ENCODE assay signal across 8 mouse cellular contexts in genomic region chr13:9764646-9765536, GRCm38 (mm10). TPM values are rescaled to one million over a fixed set of nuclear protein-coding genes. Genes with fewer than 3 reads are reported as not detected.
DNase-seq lines count a peak whose midpoint lies in the region; ATAC-seq and TF ChIP-seq lines count a peak whose summit lies in the region.

Zmynd11 (minus strand) TSS chr13:9765330.

- peak within 1 kb of the TSS; percentile 69 for H3K4me2 ChIP-seq in heart, embryonic 12.5 days
- H3K4me2 ChIP-seq in kidney, embryonic 16.5 days (replicated peaks; ENCODE audit: low read depth, low read length): peak within 1 kb of the TSS; percentile 86
- H3K4me2 ChIP-seq in liver, embryonic 13.5 days: peak within 1 kb of the TSS; percentile 91

- peak within 1 kb of the TSS; percentile 69 for H3K4me3 ChIP-seq in C2C12 (ENCODE audit: insufficient read depth, poor library complexity, severe bottlenecking)
- peak within 1 kb of the TSS; percentile 60 for H3K4me3 ChIP-seq in embryonic fibroblast, embryonic 13.5 days (ENCODE audit: insufficient read depth, low read length)
- peak within 1 kb of the TSS; percentile 93 for H3K4me3 ChIP-seq in heart, embryonic 12.5 days
- H3K4me3 ChIP-seq in kidney, embryonic 16.5 days (ENCODE audit: low read length): peak within 1 kb of the TSS; percentile 96
- H3K4me3 ChIP-seq in liver, embryonic 13.5 days (replicated peaks): peak within 1 kb of the TSS; percentile 89

- H3K27me3 ChIP-seq in C2C12 (ENCODE audit: control insufficient read depth, insufficient read depth, insufficient read length): no peaks in the 10 kb centered on the region
- no peaks in the 10 kb centered on the region for H3K27me3 ChIP-seq in heart, embryonic 12.5 days (replicated peaks)
- no peaks in the 10 kb centered on the region for H3K27me3 ChIP-seq in kidney, embryonic 16.5 days (ENCODE audit: insufficient read depth, low read length)
- H3K27me3 ChIP-seq in liver, embryonic 13.5 days: peaks cover 20% of the 10 kb centered on the region; the same call in 1 of the 2 replicates
- H3K27me3 ChIP-seq in splenic B cell, adult 2 months (ENCODE audit: control insufficient read depth, insufficient read depth, low read length, poor library complexity, severe bottlenecking): no peaks in the 10 kb centered on the region

- H3K4me1 ChIP-seq in embryonic fibroblast, embryonic 13.5 days (ENCODE audit: control insufficient read depth, insufficient read depth, low read length): peaks cover 3% of the 10 kb centered on the region
- peaks cover 37% of the 10 kb centered on the region for H3K4me1 ChIP-seq in heart, embryonic 12.5 days (replicated peaks)
- peaks cover 39% of the 10 kb centered on the region for H3K4me1 ChIP-seq in kidney, embryonic 16.5 days (ENCODE audit: insufficient read depth, low read length)
- H3K4me1 ChIP-seq in liver, embryonic 13.5 days (replicated peaks): peaks cover 40% of the 10 kb centered on the region

- peaks cover 36% of the 10 kb centered on the region for H3K79me3 ChIP-seq in C2C12 (ENCODE audit: low read depth)

- DNase-seq in adrenal gland, postnatal 4 days (ENCODE audit: low spot score in 2 of 2): peak; percentile 13 to 20
- peak; percentile 21 for DNase-seq in liver, embryonic 13.5 days
- peak; percentile 69 for DNase-seq in naive thymus-derived CD4-positive, alpha-beta T cell, adult 2 months (ENCODE audit: low read depth)
- DNase-seq in splenic B cell, adult 2 months (ENCODE audit: low read depth, low spot score): peak; percentile 66

- WGBS in heart, embryonic 12.5 days: under 1% methylated on average over 97 of the region's 98 CpGs
- under 1% methylated on average over 88 of the region's 98 CpGs for WGBS in kidney, embryonic 16.5 days
- under 1% methylated on average over 83 of the region's 98 CpGs for WGBS in liver, embryonic 13.5 days (ENCODE audit: insufficient replicate concordance)

- peak; percentile 40 for TF ChIP-seq POLR2A in embryonic fibroblast, embryonic 13.5 days (IDR thresholded peaks at IDR 0.05; ENCODE audit: low read depth, low read length)

- peak within 1 kb of the TSS; percentile 99 for H3K9ac ChIP-seq in heart, embryonic 12.5 days
- peak within 1 kb of the TSS; percentile 100 for H3K9ac ChIP-seq in kidney, embryonic 16.5 days (replicated peaks; ENCODE audit: low read length)
- peak within 1 kb of the TSS; percentile 96 for H3K9ac ChIP-seq in liver, embryonic 13.5 days

- H3K9me3 ChIP-seq in heart, embryonic 12.5 days (replicated peaks): no peaks in the 10 kb centered on the region
- H3K9me3 ChIP-seq in kidney, embryonic 16.5 days (ENCODE audit: low read length): no peaks in the 10 kb centered on the region
- no peaks in the 10 kb centered on the region for H3K9me3 ChIP-seq in liver, embryonic 13.5 days (replicated peaks)

- TF ChIP-seq CTCF in C2C12 (IDR thresholded peaks at IDR 0.05; ENCODE audit: control insufficient read depth, insufficient read depth, insufficient read length): peak; percentile 26
- no peak for TF ChIP-seq CTCF in embryonic fibroblast, embryonic 13.5 days (IDR thresholded peaks at IDR 0.05; ENCODE audit: borderline replicate concordance, insufficient read depth, low read length)

- H3ac ChIP-seq in C2C12 (ENCODE audit: control insufficient read depth, insufficient read length, low read depth): peak within 1 kb of the TSS; percentile 66

- peak within 1 kb of the TSS; percentile 79 for H3K27ac ChIP-seq in embryonic fibroblast, embryonic 13.5 days (ENCODE audit: insufficient read depth, low read length)
- peak within 1 kb of the TSS; percentile 96 for H3K27ac ChIP-seq in heart, embryonic 12.5 days (ENCODE audit: poor library complexity, severe bottlenecking)
- H3K27ac ChIP-seq in kidney, embryonic 16.5 days (ENCODE audit: low read length): peak within 1 kb of the TSS; percentile 99
- peak within 1 kb of the TSS; percentile 87 for H3K27ac ChIP-seq in liver, embryonic 13.5 days

- H3K79me2 ChIP-seq in C2C12 (ENCODE audit: control insufficient read depth, insufficient read depth): peaks cover 42% of the 10 kb centered on the region

- peak; percentile 82 for ATAC-seq in heart, embryonic 12.5 days (ENCODE audit: insufficient number of reproducible peaks, low FRiP score)
- ATAC-seq in kidney, embryonic 16.5 days (ENCODE audit: low FRiP score, low TSS enrichment): peak; percentile 81
- peak; percentile 59 for ATAC-seq in liver, embryonic 13.5 days (ENCODE audit: low read depth)

- no peaks in the 10 kb centered on the region for H3K36me3 ChIP-seq in C2C12 (ENCODE audit: control insufficient read depth, insufficient read depth)
- H3K36me3 ChIP-seq in heart, embryonic 12.5 days: no peaks in the 10 kb centered on the region
- H3K36me3 ChIP-seq in kidney, embryonic 16.5 days (ENCODE audit: insufficient read depth, low read length): no peaks in the 10 kb centered on the region
- H3K36me3 ChIP-seq in liver, embryonic 13.5 days: no peaks in the 10 kb centered on the region
- H3K36me3 ChIP-seq in splenic B cell, adult 2 months (ENCODE audit: control insufficient read depth, insufficient read depth, low read length, poor library complexity, severe bottlenecking): no peaks in the 10 kb centered on the region

TF ChIP-seq in C2C12, 6 proteins besides CTCF, POLR2A, EP300 and RAD21:
- peak; percentile 29 for TF ChIP-seq MAX (IDR thresholded peaks at IDR 0.05)
- TF ChIP-seq CEBPB (IDR thresholded peaks at IDR 0.05; ENCODE audit: low read depth): no peak

RNA-seq across cellular contexts. Expression of gene Zmynd11, which starts in this region (rescaled TPM):
- polyA plus RNA-seq in C2C12 (2012; fragmentation: generic; extraction: Trizol): 33.2 TPM
- 100 to 1,000 TPM; 162 to 172 TPM for total RNA-seq in adrenal gland, postnatal 4 days (2021)
- polyA plus RNA-seq in embryonic fibroblast, embryonic 13.5 days (2011; ENCODE audit: insufficient read length, low read depth, missing spikeins): 101 and 135 TPM in 2 replicates
- 122 and 132 TPM in 2 replicates for polyA plus RNA-seq in heart, embryonic 12.5 days (2016; fragmentation: Nextera tagmentation; extraction: Ambion mirVana)
- polyA plus RNA-seq in kidney, embryonic 16.5 days (2015; fragmentation: Nextera tagmentation; extraction: Ambion mirVana): 95.0 and 101 TPM in 2 replicates
- 25.9 and 33.0 TPM in 2 replicates for polyA plus RNA-seq in liver, embryonic 13.5 days (2015; fragmentation: Nextera tagmentation; extraction: Ambion mirVana)

Comparison
In these comparisons a context has a peak if more than half of its experiments do, and no peak if none do; other contexts are left out.
1. Peak in every context shown above with its lines: DNase-seq, ATAC-seq, H3K4me3 ChIP-seq and H3K27ac ChIP-seq.
2. DNase-seq: peak in every context shown above with its lines; median percentile 69 in naive thymus-derived CD4-positive, alpha-beta T cell, adult 2 months; 66 in splenic B cell, adult 2 months; 21 in liver, embryonic 13.5 days; 16 in adrenal gland, postnatal 4 days.